Mouse (Mus musculus) adrenal gland, postnatal 36 days (tissue): ENCODE results near the gene Gm43720. TPM values are rescaled to one million over a fixed set of nuclear protein-coding genes. Genes with fewer than 3 reads are reported as not detected.

Source experiments
- DNase-seq, 2 experiments: peaks; one replicate each; pipeline ENCODE4 v3.0.0; 2021; ENCODE audit warnings: mixed read lengths in 1 of 2
- long read RNA-seq, 2 experiments: library from polyadenylated mRNA; stranded (forward); transcript quantifications; one replicate each; pipeline ENCODE4 v2.0.0; 2021; ENCODE audit warnings: borderline sequencing depth in 2 of 2
- total RNA-seq, 2 experiments: library from RNA; stranded (reverse); gene quantifications; 2 replicates each; pipeline ENCODE4 v1.2.3; 2021

Gm43720 gene
- not detected for total RNA-seq
- long read RNA-seq, experiment 1 = 0 reads
- long read RNA-seq, experiment 2 = 0 reads

DNA sequence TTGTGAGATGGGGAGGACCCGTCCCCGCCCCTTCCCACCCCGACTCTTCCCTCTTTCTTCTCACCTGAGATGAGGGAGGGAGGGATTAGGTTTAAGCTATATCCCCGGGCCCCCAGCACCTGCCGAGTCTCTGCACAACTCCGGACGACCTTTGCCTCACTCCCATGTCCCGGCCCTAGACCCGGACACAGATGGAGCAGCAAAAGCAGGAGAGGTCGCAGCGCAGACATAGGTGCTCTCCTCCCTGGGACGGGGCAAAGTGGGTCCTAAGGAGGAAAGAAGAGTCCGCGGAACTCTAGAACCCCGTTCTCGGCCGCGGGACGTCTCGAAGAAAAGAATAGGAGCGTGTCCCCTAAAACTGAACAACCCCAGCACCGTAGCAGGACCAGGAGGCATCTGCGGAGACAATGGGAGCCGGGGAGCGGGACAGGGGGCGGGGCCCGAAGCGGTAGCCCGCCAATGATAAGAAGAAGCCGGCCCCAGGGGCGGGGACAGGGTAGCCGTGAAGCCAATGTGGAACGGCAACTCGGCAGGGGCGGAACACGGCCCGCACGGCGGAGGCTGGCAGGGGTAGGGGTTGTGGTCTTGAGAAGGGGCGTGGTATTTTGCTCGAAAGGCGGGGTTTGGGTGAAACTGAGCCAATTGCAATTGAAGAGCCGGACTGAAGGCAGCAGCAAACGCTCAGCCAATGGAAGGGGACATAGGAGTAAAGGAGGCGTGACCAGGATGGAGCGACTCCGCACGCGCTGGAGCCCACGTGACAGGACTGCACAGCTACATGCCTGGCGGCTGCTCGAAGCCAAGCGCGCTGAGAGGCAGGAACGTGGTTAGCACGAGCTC, at the start of gene Gm43720, which contains the start of the genes Gpc2 and Stag3:
Gene Gm43720, minus strand, starts transcription at position 374 of the 840 bp plus-strand sequence.
Gene Gpc2, minus strand, starts transcription at position 421 of the 840 bp plus-strand sequence.
Gene Stag3, plus strand, starts transcription at position 656 of the 840 bp plus-strand sequence.
- DNase-seq = peak; percentile 86 to 90

DNA sequence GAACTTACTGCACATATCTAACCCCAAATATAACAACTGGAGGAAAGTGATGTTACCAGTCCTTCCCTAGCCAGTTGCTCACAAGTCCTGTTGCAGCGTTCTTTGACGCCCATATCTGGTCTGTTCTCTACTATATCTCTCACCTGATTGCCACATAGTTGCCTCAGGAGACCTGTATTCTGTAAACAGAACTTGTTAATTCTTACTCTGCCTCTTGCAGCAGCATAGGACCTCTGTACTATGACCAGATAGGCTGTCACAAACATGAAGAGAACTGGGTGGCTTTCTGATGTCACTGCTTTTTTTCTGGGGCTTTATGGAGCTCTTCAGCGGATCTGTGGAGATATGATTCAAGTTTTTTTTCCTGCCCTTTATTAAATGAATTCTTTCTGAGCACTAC, 33.0 kb upstream of the Gm43720 start:
- DNase-seq = no peak

DNA sequence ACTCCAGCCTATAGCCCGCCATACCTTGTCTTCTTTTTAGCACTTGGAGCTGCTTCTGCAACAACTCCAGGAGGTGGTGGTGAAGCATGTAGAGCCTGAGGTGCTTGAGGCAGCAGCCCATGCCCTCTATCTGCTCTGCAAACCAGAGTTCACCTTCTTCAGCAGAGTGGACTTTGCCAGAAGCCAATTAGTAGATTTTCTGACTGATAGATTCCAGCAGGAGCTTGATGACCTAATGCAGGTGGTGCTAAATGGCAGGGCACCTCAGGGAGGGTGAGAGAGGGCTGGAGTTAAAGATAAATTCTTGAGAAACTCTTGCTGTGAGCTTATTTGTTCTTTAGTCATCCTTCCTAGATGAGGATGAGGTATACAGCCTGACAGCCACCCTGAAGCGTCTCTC, 19.9 kb upstream of the Gm43720 start:
- DNase-seq = no peak

DNA sequence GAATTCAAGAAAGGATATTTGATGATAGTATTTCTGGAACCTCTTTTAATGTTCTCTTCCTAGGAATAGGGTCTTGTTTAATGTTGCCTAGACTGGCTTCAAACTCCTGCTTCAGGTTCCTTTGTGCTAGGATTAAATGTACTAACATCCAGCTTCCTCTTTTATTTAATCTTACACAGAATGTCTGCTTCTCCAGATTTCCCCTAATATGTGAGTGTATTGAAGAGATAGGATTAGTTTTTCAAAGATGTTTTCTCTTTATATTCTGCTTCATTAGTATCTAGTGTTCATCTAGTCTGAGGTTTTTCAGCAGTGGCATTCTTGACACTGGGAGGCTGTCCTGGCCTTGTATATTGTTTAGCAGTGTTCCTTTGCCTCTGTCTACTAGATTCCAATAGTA, 14.4 kb upstream of the Gm43720 start:
- no peak for DNase-seq

DNA sequence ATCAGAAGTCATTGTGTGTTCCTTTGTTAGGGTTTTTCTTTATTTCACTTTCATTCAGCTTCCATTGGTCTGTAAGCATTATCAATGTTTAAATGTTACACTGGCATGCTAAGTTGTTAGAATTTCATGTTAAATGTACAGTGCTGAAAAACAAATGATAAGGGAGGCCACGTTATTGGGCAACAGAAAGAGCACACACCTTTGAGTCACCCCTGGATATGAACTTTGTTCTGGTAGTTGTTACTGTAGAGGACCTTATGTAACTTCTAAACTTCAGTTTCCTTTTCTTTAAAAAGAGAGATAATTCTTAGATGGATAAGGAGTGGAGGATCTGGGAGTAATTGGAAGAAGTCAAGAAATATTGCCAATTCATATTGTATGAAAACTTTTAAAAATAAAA, 11.9 kb upstream of the Gm43720 start:
- no peak for DNase-seq

DNA sequence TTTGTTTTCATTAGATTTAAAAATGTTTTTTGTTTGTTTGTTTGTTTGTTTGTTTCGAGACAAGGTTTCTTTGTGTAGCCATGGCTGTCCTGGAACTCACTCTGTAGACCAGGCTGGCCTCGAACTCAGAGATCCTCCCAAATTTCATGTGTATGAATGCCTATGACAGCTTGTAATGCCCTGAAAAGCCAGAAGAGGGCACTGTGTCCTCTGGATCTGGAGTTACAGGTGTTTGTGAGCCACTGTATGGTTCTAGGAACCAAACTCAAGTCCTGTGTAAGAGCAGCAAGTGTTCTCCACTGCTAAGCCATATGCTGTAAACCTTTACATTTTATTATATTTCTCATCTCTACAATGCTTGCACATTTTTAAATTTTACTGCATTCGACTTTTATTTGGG, 8.1 kb upstream of the Gm43720 start:
- no peak for DNase-seq

DNA sequence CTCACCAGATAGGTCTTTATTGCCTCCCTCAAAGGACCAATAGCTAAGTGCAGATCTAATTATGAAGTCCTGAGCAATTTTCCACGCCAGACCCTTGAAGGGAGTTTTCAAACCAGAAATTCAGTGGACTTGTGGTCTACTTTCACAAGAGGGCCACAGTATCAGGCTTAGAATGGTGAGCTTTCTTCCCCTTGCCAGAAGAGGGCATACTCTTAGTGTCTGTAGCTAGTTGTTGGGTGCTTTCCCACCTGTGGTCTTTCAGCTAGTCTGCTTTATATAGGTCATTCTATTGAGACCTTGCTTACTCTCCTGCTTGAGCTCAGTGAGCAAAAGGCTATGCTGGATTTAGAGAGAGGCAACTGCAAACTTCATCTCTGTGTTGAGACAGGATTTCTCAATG, 3.8 kb upstream of the Gm43720 start:
- no peak for DNase-seq

DNA sequence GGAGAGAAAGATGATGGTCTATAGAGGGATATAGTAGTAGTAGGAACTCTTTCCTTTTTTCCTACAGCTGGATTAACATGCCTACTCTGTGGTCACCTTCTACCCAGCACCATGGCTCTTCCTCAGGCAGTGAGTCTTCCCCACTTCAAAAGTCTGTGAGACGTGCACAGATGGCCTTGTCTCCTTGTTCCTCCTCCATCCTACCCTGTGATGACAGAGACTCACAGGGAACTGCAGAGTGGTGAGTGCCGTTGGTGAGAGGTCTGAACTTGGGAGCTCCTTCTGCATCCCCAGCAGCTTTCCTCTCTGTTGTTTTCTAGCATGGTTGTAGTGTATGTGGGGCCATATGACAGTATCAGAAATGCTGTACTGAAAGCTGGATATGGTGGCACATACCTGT, 2.0 kb upstream of the Gm43720 start:
- no peak for DNase-seq

DNA sequence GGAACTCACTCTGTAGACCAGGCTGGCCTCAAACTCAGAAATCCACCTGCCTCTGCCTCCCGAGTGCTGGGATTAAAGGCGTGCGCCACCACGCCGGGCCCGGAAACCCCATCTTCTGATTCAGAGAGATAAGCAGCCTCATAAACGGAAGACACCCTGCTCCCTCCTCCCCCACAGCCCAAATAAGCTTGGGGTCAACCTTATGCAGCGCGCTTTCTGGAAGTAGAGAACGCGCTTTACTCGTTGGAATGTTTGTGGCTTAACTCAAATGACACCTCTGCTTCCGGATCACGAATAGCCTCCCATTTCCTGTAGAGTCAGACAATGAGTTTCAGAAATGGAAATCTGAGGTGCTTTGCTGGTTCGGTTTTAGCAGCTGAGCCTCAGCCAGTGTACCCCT, 1.1 kb upstream of the Gm43720 start:
- no peak for DNase-seq

DNA sequence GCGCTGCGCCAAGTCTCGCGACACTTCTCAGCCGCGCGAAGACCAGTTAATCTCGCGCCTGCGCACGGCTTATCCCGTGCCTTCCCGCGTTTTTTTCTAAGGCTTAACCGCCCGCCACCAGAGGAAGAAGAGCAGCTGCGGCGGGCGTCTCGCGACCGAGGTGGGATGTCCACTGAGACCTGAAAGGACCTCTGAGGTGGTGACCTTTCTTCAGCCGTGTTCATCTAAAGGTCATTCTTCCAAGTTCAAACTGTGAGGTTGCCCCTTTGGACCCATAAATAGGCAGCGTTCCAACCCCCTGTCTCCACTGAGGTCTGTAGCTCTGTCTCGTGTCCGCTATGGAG, 639 bp upstream of the Gm43720 start:
- no peak for DNase-seq

DNA sequence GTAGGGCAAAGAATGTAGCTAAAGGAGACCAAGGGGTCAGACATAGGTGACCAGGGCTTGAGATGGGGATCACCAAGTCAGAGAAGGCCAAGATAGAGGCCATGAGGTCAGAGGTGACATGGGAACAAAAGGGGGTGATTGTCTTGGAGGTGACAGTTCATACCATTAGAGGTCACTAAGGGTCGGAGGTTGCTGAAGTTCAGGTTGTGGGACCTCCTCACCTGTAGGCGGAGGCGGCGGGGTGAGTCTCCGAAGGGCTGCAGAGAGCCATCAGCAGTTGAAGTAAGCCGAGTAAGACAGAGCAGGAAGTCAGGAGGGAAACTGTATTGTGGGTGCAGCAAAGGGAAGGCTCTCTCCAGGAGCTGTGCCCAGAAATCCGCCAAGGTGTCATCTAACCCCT, 1.8 kb downstream of the Gm43720 start:
- DNase-seq = no peak

DNA sequence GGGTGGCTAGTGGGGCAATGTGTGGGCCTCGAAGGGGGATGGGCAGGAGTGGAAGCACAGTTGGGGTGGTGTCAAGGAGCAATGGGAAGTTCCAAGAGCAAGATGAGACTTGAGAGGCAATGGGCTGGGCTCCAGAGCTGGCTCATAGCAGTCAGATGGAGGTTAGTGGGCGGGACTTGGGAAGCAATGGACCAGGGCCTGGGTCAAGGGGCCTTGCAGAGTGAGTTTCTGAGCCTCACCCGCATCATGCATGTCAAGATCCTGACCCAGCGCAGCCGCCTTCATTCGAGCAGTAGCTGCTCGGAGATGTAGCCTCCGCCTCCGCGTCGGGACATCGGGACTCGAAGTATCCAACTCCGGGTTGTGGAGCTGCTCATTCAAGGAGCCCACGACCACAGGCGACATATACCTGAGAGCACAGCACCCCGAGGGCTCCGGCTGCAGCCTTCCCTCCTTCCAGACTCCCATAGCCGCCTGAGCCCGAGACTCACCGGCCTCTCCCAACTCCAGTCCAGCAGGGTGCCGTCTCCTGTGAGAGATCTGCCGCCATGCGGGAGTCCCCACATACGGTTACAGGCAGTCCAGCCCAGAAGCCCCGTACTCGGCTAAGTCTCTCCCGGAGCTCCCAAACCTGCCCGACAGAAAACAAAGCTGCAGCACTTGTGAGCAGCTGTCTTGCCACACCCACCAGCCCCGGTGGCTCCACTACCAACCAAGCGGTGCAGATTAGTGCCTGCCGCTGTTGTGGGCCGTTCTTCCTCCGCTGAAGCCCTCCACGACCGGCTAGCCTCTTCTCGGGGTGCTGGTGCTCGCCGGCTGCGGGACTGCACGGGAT, 4.3 kb downstream of the Gm43720 start:
- DNase-seq = no peak

DNA sequence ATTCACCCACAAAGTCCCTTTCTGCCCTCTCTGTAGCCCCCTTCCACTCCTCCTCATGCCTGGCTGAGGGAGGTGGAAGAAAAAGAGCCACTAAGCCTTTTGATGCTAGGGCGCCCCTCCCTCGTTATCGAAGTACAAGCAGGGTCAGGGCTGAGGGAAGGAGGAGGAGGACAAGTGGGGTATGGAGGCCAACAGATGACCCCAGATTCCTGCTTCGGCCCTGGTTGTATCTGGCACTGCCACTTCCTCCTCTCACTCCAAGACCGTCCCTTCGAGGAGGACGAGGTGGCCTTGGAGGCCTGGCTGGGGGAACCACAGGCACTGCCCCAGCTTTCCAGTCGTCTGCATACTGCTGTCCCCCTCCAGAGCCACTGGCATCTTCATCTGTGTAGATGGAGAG, 5.6 kb downstream of the Gm43720 start:
- no peak for DNase-seq

DNA sequence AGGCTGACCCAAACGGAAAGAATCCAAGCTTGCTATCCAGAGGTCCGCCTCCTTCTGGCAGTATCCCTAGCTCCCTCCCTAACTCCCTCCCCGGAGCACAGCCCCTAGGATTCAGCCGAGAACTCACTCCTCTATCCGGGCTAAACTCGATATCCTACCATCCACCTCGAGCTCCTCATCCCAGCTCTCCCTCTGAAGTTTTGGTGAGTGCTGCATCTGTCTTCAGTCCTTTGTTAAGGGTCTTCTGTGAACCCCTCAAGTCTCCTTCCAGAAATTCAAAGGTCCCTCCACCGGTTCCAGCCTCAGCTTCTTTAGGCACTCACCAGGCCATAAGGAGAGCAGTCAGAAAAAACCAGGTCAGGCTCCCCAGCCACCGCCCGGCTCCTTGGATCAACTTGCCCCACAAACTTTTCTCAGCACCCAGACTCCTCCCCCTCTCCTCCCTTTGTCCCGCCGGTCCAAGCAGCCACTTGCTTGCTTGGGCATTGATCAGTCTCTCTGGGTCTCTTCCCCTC, 7.3 kb downstream of the Gm43720 start, which contains the start of gene Gal3st4:
Gene Gal3st4, minus strand, starts transcription at position 432 of the 515 bp plus-strand sequence.
- no peak for DNase-seq

DNA sequence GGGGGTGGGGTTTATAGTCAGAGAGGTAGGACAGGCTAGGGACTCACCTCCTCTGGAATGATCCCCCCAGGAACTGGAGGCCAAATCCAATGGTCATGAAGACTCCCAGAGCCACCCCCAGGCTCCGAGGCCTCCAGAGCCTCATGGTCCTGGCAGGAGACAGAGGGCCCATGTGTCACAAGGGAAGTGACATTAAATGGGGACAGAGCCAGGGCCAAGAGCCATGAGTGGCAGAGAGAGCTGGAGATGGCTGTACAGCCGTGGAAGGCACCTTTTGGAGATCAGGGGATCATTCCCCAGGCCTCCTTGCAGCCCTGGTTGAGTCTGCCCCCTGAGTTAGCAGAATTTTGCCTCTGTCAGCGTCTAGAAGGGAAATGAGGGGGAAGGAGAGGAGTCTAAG, 8.5 kb downstream of the Gm43720 start:
- DNase-seq = no peak

DNA sequence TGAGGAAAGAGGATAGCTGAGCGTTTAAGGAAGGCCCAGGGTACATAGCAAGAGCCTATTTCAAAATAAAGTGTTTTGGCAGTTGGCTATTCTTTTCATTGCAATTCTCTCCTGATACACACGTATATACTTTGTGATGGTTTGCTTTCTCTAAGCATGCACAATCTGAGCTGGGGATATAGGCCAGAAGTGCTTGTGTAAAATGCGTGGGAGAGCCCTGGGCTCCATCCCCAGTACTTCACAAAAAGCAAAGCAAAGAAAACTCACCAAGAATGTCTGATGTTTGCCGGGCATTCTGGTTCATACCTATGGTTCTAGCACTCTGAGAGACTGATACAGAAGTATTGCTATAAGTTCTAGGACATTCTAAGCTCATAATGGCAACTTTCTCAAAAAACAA, 10.8 kb downstream of the Gm43720 start:
- DNase-seq = no peak

DNA sequence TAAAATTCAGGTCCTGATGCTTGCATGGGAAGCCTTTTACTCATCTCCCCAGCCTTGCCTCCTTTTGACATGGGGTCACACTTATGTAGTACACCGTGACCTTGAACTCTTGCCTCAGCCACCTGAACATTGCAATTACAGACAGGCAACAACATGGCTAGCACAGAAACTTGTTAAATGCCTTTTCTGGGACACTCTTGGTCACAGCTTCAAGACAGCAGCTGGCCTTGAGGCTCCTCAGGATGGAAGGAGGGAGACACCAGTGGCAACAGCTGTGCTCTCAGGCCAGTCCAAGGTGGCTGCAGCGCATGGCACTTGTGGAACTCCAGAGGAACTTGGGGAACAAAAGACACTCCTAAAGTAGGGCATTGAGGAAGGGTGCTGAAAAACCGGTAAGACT, 12.6 kb downstream of the Gm43720 start:
- no peak for DNase-seq

DNA sequence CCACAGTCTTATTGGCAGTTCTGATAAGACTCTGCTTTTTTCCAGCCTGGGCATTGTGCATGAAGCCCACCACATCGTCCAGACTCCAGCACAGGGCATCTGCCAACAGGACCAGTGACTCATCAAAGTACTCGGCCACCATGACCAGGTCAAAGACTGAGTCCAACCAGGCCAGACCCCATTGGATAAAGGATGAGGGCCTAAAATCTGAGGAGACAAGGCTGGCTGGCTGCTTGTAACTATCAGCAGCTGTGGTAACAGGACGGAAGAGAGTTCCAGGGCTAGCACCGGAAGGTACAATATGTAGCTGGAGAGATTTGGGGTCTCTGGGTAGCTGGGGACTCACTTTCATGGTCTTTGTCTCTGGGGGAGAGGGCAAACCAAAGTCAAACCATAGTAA, 14.0 kb downstream of the Gm43720 start:
- DNase-seq = no peak

DNA sequence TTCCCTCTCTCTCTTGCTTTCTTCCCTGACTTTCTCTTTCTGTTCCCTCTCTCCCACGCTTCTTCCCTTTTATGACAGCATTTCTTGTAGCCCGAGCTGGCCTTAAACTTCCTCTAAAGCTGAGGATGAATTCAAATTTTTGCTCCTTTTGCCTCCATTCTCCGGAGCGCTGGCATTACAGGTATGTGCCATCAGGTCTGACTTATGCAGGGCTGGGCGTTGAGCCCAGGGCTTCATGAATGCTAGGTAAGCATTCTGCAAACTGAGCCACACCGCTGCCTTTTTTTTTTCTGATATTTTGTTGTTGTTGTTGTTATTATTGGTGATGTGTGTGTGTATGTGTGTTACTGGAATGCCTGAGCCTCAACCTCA, 15.6 kb downstream of the Gm43720 start:
- no peak for DNase-seq

DNA sequence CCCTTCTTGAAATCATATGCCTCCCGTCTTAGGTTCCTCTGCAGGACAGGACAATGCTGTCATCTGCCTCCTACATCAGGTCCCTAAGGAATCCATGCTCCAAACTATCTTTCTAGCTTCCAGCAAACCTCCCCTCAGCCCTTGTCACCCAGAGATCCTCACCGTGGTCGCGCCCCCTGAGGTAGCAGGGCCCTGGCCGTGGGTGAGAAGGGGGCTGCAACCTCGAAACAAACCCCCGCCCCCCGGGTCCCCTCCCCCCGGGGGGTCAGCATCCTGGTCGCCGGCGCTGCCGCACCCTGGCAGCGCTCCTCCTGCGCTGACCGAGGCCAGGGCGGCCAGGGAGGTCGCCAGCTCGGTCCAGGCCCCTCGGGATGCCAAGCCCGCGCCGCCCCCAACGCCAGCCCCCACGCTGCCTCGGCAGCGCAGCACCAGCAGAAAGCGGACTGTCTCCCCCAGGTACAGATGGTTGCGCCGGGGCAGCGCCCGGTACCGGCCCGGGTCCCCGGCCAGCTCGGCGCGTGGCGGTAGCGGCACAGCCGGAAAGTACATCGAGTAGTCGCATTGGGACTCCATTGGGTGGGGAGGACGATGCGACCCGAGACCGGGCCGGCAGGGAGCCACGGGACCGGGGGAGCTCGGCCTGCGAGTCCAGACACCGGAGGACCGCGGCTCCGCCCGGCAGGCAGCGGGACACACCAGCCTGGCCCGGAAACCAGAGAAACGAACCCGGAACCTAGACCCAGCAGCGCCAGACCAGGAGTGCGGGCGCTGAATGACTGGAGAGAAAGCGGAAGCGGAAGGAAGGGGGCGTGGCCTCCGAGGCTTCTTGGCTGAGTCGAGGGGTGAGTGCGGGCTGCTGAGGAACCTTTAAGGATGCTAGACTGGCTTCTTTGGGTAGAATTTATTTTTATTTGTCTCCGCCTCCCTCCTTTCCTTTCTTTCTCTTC, 16.2 kb downstream of the Gm43720 start, which contains the start of gene BC037034:
Gene BC037034, minus strand, starts transcription at position 774 of the 947 bp plus-strand sequence.
- peak; percentile 96 for DNase-seq

DNA sequence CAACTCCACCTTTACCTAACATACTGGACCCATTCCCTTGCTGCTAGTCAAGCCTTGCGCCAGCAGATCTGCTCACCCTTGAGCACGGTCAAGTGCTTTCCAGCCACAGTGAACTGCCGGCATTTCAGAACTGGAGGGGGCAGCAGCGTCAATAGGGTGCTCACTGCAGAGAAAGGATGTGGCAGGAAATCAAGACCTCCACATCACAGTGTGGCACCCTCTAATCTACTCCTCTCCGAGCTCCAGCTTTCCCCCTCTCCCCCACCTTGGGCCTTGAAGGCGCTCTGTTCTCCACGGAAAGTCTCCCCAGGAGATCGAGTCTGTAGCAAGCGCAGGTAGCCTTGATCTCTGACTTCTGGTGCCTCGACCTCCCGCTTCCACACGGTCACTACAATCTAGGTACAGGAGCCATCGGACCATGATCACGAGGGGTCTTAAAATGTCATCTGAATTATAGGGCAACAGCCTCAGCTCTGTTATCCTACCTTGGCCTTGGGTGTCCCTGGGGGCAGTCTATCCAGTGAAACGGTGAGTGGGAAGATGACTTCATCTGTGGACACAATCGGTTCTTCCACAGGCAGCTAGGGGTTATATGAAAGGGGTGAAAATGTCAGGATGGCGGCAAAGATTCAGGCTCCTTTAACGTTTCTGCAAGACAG, 17.0 kb downstream of the Gm43720 start:
- DNase-seq = peak in 1 of 2 experiments; percentile 20
